Mouse (Mus musculus): ENCODE data around the gene Tut1.
"Not testable (repeated sequence)": the region's sequence is repeated elsewhere in the genome, so short reads cannot be mapped to it uniquely, and the experiment has no call there.

DNA sequence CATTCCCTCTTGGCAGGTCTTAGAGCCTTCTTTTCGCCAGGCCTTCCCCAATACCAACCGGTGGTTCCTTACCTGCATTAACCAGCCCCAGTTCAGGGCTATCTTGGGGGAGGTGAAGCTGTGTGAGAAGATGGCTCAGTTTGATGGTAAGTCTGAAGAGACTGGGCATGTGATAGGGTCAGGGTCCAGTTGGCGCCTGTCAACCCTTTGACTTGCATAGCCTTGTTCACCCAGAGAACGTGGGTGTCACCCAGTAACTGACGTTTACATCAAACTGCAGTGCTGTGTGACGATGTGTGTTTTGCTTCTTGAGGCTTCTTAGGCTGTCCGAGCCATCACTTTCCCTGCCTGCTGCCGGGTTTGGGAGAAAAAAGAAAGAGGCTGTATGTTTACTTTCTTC lies 18.8 kb downstream of the Tut1 start:
- TF ChIP-seq CTCF, EP300 (IDR thresholded peaks at IDR 0.05; ENCODE audit: low read depth): not testable (repeated sequence)

Data from heart, postnatal 0 days (tissue).